Mouse (Mus musculus) olfactory bulb, adult 2 months (tissue): Measurements from ENCODE around the gene Unk. TPM values are rescaled to one million over a fixed set of nuclear protein-coding genes. Genes with fewer than 3 reads are reported as not detected.

ENCODE experiments used
- H3K27ac ChIP-seq: fragments of 200-500 bp; 2 replicates; pipeline ENCODE4 v1.5.1; 2012; ENCODE audit warnings: low read depth, low read length; ENCODE audit not compliant: insufficient read depth
- H3K4me1 ChIP-seq: fragments of 200-500 bp; 2 replicates; pipeline ENCODE4 v1.6.1; 2012; ENCODE audit warnings: low read length; ENCODE audit not compliant: control insufficient read depth, insufficient read depth
- H3K4me3 ChIP-seq: fragments of 200-500 bp; 2 replicates; pipeline ENCODE4 v1.5.1; 2012; ENCODE audit warnings: mild to moderate bottlenecking, low read depth, low read length, moderate library complexity; ENCODE audit not compliant: insufficient read depth
- CTCF ChIP-seq: fragments of 200-500 bp; IDR thresholded peaks from 2 replicates; pipeline ENCODE4 v1.5.1; 2012; ENCODE audit warnings: low read depth, mild to moderate bottlenecking, low read length, moderate library complexity; ENCODE audit not compliant: insufficient read depth
- POLR2A ChIP-seq: fragments of 200-500 bp; IDR thresholded peaks from 2 replicates; pipeline ENCODE4 v1.6.1; 2012; ENCODE audit warnings: mild to moderate bottlenecking, low read depth, low read length, moderate library complexity; ENCODE audit not compliant: insufficient read depth
- WGBS: fragments of 180-500 bp; shearing (Covaris S2); methylation state at CpG from one replicate; pipeline ENCODE4 v1.1.7; 2018; 5-methylcytosine and 5-hydroxymethylcytosine counted together
- polyA plus RNA-seq: library from polyadenylated mRNA; stranded (reverse); fragments of >200 nt; gene quantifications from 2 replicates; pipeline ENCODE4 v1.2.4, GENCODE M21; 2012; ENCODE audit warnings: low replicate concordance; ENCODE audit not compliant: missing spikeins, insufficient read depth, insufficient read length

Gene Unk
- 207 TPM in 1 of 2 replicates, not detected in the other for polyA plus RNA-seq

- WGBS, result under 1% methylated on average over 67 of the region's 67 CpGs
- TF ChIP-seq CTCF (no peak), POLR2A (peak; percentile 72)
- Histone ChIP-seq H3K27ac (peak within 1 kb of the TSS; percentile 100), H3K4me1 (peaks cover 8% of the 10 kb centered on the region), H3K4me3 (peak within 1 kb of the TSS; percentile 88)
Measured at GRCm38 (mm10) chr11:116030088-116030897, at the start of gene Unk. Unk (plus strand) TSS chr11:116030322.

GRCm38 (mm10) chr11:115982472-115982871, 47.6 kb upstream of the Unk start:
- TF ChIP-seq CTCF (no peak), POLR2A (no peak)
- Histone ChIP-seq H3K27ac (no peak overlapping the region), H3K4me3 (no peak overlapping the region), H3K4me1 (no peaks in the 10 kb centered on the region)
- 87% methylated on average over 15 of the region's 15 CpGs for WGBS

- Histone ChIP-seq H3K4me1 (no peaks in the 10 kb centered on the region), H3K4me3 (no peak overlapping the region), H3K27ac (no peak overlapping the region)
- TF ChIP-seq CTCF (no peak), POLR2A (no peak)
- 87% methylated on average over 8 of the region's 8 CpGs for WGBS
Measured at GRCm38 (mm10) chr11:115983291-115983690, 46.8 kb upstream of the Unk start.

GRCm38 (mm10) chr11:115989686-115990085, 40.4 kb upstream of the Unk start:
- TF ChIP-seq POLR2A, result no peak
- TF ChIP-seq CTCF, result no peak
- 47% methylated on average over 15 of the region's 15 CpGs for WGBS
- no peaks in the 10 kb centered on the region for H3K4me1 ChIP-seq
- no peak overlapping the region for H3K27ac ChIP-seq
- H3K4me3 ChIP-seq, result no peak overlapping the region

GRCm38 (mm10) chr11:115992098-115992497, 38.0 kb upstream of the Unk start:
- 49% methylated on average over 4 of the region's 4 CpGs for WGBS
- TF ChIP-seq POLR2A (no peak), CTCF (no peak)
- Histone ChIP-seq H3K27ac (no peak overlapping the region), H3K4me1 (no peaks in the 10 kb centered on the region), H3K4me3 (no peak overlapping the region)

- WGBS, result 91% methylated on average over 3 of the region's 3 CpGs
- H3K4me1 ChIP-seq, result no peaks in the 10 kb centered on the region
- no peak overlapping the region for H3K27ac ChIP-seq
- H3K4me3 ChIP-seq, result no peak overlapping the region
- TF ChIP-seq POLR2A, result no peak
- no peak for TF ChIP-seq CTCF
Measured at GRCm38 (mm10) chr11:115995256-115995655, 34.9 kb upstream of the Unk start.

- no peak overlapping the region for H3K4me3 ChIP-seq
- H3K4me1 ChIP-seq, result no peaks in the 10 kb centered on the region
- no peak for TF ChIP-seq CTCF
- TF ChIP-seq POLR2A, result no peak
- no peak overlapping the region for H3K27ac ChIP-seq
- WGBS, result 86% methylated on average over 4 of the region's 4 CpGs
Measured at GRCm38 (mm10) chr11:115997047-115997446, 33.1 kb upstream of the Unk start.

- Histone ChIP-seq H3K27ac (no peak overlapping the region), H3K4me3 (no peak overlapping the region), H3K4me1 (no peaks in the 10 kb centered on the region)
- WGBS, result 80% methylated on average over 5 of the region's 5 CpGs
- no peak for TF ChIP-seq CTCF
- no peak for TF ChIP-seq POLR2A
Measured at GRCm38 (mm10) chr11:115997662-115998061, 32.5 kb upstream of the Unk start.

GRCm38 (mm10) chr11:115999027-115999426, 31.1 kb upstream of the Unk start:
- H3K27ac ChIP-seq, result no peak overlapping the region
- no peak for TF ChIP-seq POLR2A
- TF ChIP-seq CTCF, result no peak
- WGBS, result 79% methylated on average over 7 of the region's 7 CpGs
- H3K4me1 ChIP-seq, result no peaks in the 10 kb centered on the region
- H3K4me3 ChIP-seq, result no peak overlapping the region
